Mouse (Mus musculus) gastrocnemius, adult 8-10 months (tissue): ENCODE data around the gene Prdx6. TPM values are rescaled to one million over a fixed set of nuclear protein-coding genes. Genes with fewer than 3 reads are reported as not detected.
"Not testable (repeated sequence)": the region's sequence is repeated elsewhere in the genome, so short reads cannot be mapped to it uniquely, and the experiment has no call there.

Experiments used
- DNase-seq, 2 experiments: peaks; one replicate each; pipeline ENCODE4 v3.0.0; 2022; ENCODE audit warnings: low spot score in 2 of 2
- total RNA-seq, 4 experiments: library from RNA; stranded (reverse); gene quantifications; 2 replicates each; pipeline ENCODE4 v1.2.4; 2022

Prdx6 gene
- total RNA-seq, 4 experiments from 2014 or later = 119 to 142 (median 129) TPM

- DNase-seq = no peak
These were observed 622 bp upstream of the Prdx6 start for GRCm38 (mm10) chr1:161251417-161252265.

- DNase-seq = peak in 1 of 2 experiments; percentile 4
These were observed 902 bp downstream of the Prdx6 start for GRCm38 (mm10) chr1:161250031-161250603.

- DNase-seq = no peak
These were observed 1.6 kb downstream of the Prdx6 start for GRCm38 (mm10) chr1:161249442-161249841.

- DNase-seq = no peak
These were observed 2.3 kb downstream of the Prdx6 start for GRCm38 (mm10) chr1:161248685-161249084.

GRCm38 (mm10) chr1:161247643-161248580, 3.1 kb downstream of the Prdx6 start:
- no peak for DNase-seq

GRCm38 (mm10) chr1:161247176-161247575, 3.8 kb downstream of the Prdx6 start:
- no peak for DNase-seq

GRCm38 (mm10) chr1:161237750-161238149, 13.3 kb downstream of the Prdx6 start:
- DNase-seq = no peak

GRCm38 (mm10) chr1:161237339-161237738, 13.7 kb downstream of the Prdx6 start:
- DNase-seq = no peak

- DNase-seq = no peak
These were observed 17.7 kb downstream of the Prdx6 start for GRCm38 (mm10) chr1:161233226-161233839.

- no peak for DNase-seq
These were observed 18.8 kb downstream of the Prdx6 start for GRCm38 (mm10) chr1:161232181-161232580.

- no peak for DNase-seq
These were observed 26.2 kb downstream of the Prdx6 start for GRCm38 (mm10) chr1:161224837-161225236.

GRCm38 (mm10) chr1:161219816-161220215, 31.2 kb downstream of the Prdx6 start:
- DNase-seq = no peak

GRCm38 (mm10) chr1:161214465-161214864, 36.6 kb downstream of the Prdx6 start:
- DNase-seq = no peak

- no peak for DNase-seq
These were observed 51.2 kb downstream of the Prdx6 start for GRCm38 (mm10) chr1:161199856-161200255.

GRCm38 (mm10) chr1:161196364-161196763, 54.7 kb downstream of the Prdx6 start:
- DNase-seq = not testable (repeated sequence)

- DNase-seq = peak; percentile 50 to 65
These were observed 55.3 kb downstream of the Prdx6 start for GRCm38 (mm10) chr1:161195541-161196351.

GRCm38 (mm10) chr1:161190253-161190910, 60.6 kb downstream of the Prdx6 start:
- DNase-seq = no peak
